Mouse (Mus musculus): ENCODE data around the gene Crk.

The Crk gene

DNA sequence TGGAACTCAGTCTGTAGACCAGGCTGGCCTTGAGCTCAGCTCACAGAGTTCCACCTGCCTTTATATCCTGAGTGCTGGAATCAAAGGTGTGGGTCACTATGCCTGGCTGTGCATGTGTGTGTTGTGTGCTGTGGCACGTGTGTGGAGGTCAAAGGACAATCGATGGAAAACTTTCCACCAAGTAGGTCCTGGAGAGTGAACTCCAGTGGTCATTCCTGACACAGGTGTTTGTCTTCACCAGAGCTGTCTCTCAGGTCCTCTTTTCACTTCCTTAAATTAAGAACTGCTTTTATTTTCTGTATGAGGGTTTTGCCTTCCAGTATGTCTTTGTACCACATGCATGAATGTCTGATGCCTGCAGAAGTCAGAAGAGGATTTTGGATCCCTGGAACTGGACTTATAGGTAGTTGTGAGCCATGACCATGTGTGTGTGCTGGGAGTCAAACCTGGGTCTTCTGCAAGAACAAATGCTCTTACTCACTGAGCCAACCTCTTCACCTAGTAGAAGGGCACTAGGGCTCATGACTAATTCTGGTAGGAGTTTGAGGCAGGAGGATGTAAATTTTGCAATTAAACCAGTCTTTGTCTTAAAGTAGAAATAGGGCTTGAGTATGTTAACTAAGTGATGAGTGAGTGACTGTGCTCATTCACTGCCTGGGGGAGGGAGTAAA, 58.9 kb downstream of the Crk start:
- in situ Hi-C loops (cut with MboI, MseI) = no loop called here

DNA sequence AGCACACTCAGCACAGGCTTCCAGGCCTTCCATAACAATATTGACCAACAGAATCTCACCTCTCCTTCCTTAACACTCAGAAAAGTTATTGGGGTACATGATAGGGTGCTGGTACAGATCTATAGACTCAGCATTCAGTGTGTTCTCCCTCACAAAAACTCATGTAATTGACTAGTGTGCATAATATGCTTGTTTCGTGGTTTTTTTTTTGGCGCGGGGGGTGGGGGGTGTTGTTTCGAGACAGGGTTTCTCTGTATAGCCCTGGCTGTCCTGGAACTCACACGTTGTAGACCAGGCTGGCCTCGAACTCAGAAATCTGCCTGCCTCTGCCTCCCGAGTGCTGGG, 59.4 kb downstream of the Crk start:
- in situ Hi-C loops (cut with MboI, MseI) = no loop called here

DNA sequence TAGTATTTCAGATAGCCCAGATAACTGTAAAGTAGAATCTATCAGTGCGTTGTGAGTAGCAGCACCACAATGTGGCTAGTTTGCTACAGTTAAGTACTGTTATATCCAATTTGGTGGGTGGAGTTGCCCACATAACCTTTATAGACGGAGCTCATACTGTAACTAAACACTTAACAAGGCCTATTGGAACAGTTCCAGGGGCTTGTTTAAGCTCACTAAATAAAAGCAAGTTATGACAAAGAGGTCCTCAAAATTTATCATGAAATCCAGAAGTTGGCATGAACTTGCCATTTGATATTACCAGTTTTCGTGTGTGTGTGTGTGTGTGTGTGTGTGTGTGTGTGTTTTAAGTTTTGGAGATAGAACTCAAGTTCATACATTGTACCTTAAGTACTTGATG, 61.1 kb downstream of the Crk start:
- in situ Hi-C loops (cut with MboI, MseI) = no loop called here

DNA sequence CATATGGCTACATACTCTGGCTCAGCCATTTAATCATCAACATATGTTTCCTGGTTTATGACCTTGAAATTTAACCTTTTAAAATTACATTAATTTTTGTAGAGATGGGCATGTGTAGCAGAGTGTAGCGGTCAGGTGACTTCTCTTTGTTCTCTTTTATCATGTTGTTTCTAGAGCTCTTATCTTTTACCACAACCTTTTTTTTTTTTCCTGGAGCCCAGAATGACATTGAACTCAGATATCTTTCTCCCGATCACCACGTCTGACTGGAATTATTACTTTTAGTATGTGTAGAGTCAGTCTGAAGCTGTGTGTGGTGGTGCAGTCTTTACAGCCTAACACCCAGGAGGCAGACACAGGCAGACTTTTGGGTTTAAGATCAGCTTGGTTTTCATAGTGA, 62.6 kb downstream of the Crk start:
- in situ Hi-C loops (cut with MboI, MseI) = no loop called here

DNA sequence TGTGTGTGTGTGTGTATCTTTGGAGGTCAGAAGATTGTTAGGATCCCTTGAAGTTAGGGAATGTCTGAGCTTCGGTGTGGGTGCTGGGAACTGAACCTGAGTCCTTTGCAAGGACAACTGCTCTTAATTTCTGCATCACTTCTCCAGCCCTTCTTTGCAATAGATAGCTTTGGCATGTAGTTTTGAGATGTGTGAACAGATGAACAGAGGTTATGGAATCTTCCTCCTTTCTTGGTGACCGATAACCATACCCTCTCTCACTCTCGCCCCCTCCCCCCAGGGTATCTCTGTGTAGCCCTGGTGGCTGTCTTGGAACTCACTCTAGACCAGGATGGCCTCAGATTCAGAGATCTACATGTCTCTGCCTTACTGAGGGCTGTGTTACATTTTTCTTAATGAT, 65.7 kb downstream of the Crk start:
- in situ Hi-C loops (cut with MboI, MseI) = no loop called here

DNA sequence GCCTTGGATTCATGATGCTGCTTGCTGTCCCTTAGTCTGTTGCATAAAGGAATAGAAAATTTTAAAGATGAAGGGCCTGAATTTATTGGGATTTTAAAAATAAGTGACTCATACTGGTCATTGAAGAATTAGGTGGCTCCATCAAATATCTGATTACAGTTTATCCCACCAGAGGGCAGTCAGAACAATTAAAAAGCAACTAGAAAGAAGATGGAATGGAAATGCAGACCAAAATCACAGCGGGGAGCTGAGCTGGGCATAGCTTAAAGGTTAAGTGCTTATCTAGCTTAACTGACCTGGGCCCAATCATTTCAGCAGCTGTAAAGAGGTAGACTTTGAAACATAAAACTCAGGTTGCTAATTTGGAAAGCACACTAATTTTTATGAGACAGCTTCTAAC, 71.5 kb downstream of the Crk start:
- in situ Hi-C loops (cut with MboI, MseI) = no loop called here

DNA sequence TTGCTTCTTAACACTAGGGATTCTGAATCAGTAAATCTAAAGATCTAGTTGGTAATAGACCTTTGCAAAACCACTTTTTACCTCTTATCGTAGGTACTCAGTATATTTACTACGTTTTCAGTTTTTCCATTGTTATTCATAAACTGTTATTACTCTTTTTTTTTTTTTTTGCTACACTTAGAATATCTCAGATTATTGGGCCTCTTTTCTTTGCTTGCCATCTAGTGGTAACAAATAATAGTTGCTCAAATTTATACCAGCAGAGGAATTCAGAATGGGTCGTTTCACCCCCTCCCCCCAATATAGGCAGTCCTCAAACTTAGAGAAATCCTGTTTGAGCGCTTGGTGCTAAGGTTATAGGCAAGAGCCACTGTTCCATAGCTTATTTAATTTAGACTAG, 72.0 kb downstream of the Crk start:
- in situ Hi-C loops (cut with MboI, MseI) = no loop called here
